Mouse (Mus musculus): Measurements from ENCODE around the gene Uvrag. TPM values are rescaled to one million over a fixed set of nuclear protein-coding genes. Genes with fewer than 3 reads are reported as not detected.

The Uvrag gene
- total and polyA plus RNA-seq, 2 experiments: 12.2 to 18.3 TPM

DNA sequence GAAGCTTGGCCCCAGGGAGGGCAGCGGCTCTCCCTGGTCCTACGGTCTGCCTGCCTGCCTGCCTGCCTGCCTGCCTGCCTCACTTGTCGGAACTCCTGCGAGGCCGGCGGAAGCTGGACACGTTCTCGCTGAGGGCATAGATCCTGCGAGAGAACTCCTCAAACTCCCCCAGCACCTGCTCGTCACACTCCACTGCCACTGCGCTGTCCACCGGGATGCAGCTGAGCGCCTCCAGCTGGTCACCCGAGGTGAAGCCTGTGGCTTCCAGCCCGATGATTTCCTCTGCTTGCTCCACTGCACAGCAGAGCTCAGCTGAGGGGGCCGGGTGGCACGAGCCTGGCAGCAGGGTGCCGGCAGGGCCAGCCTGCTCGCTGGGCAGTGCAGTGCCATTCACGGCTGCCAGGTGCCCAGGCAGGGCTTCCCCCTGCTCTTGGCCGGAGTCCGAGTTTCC, 253.1 kb downstream of the Uvrag start:
- Histone ChIP-seq H3K9ac (ENCODE audit: low read depth, low read length) (no peak overlapping the region), H3K27me3 (ENCODE audit: control insufficient read depth, insufficient read depth, low read length) (no peaks in the 10 kb centered on the region), H3K27ac (replicated peaks; ENCODE audit: insufficient read depth, low read depth, low read length) (no peak overlapping the region), H3K79me2 (ENCODE audit: control insufficient read depth, insufficient read depth, low read length) (no peaks in the 10 kb centered on the region), H3K4me1 (ENCODE audit: control insufficient read depth, insufficient read depth, low read length) (no peaks in the 10 kb centered on the region), H3K36me3 (ENCODE audit: control insufficient read depth, insufficient read depth, low read length) (peaks cover 13% of the 10 kb centered on the region; the same call in 1 of the 2 replicates), H3K4me3 (ENCODE audit: insufficient read depth, low read depth, low read length) (no peak overlapping the region)
- no peak for TF ChIP-seq POLR2A (IDR thresholded peaks at IDR 0.05; ENCODE audit: extremely low read depth, insufficient read depth, low read length)
- TF ChIP-seq CTCF (IDR thresholded peaks at IDR 0.05; ENCODE audit: low read depth, low read length): no peak
- WGBS: 83% methylated on average over 22 of the region's 22 CpGs
- DNase-seq (ENCODE audit: extremely low read depth, low read depth, low spot score): no peak

DNA sequence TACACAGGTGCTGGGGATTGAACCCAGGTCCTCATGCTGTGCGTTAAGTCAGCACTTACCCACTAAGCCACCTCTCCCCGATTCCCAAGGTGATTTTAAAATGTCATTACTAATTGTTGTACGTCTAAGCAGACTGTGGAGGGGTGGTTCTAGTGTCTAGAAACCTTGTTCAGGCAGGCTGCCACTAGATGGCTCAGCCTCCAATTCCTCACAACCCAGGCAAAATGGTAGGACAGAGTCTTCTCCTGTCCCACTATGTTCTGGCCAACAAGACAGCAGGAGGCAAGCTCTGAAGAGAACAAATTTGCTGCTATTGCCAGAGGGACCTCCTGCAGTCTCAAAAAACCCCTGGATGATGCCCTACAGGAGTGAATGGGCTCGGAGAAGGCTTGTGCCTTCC, 259.1 kb downstream of the Uvrag start:
- H3K4me1 ChIP-seq (ENCODE audit: control insufficient read depth, insufficient read depth, low read length): no peaks in the 10 kb centered on the region
- TF ChIP-seq POLR2A (IDR thresholded peaks at IDR 0.05; ENCODE audit: extremely low read depth, insufficient read depth, low read length) (no peak), CTCF (IDR thresholded peaks at IDR 0.05; ENCODE audit: low read depth, low read length) (peak; percentile 21; the same call in 1 of the 2 replicates)
- no peak overlapping the region for H3K27ac ChIP-seq (replicated peaks; ENCODE audit: insufficient read depth, low read depth, low read length)
- 80% methylated on average over 4 of the region's 4 CpGs for WGBS
- H3K4me3 ChIP-seq (ENCODE audit: insufficient read depth, low read depth, low read length): no peak overlapping the region
- no peaks in the 10 kb centered on the region for H3K79me2 ChIP-seq (ENCODE audit: control insufficient read depth, insufficient read depth, low read length)
- H3K36me3 ChIP-seq (ENCODE audit: control insufficient read depth, insufficient read depth, low read length): peaks cover 3% of the 10 kb centered on the region; the same call in 1 of the 2 replicates
- H3K9ac ChIP-seq (ENCODE audit: low read depth, low read length): no peak overlapping the region
- no peaks in the 10 kb centered on the region for H3K27me3 ChIP-seq (ENCODE audit: control insufficient read depth, insufficient read depth, low read length)
- DNase-seq (ENCODE audit: extremely low read depth, low read depth, low spot score): peak; percentile 34

DNA sequence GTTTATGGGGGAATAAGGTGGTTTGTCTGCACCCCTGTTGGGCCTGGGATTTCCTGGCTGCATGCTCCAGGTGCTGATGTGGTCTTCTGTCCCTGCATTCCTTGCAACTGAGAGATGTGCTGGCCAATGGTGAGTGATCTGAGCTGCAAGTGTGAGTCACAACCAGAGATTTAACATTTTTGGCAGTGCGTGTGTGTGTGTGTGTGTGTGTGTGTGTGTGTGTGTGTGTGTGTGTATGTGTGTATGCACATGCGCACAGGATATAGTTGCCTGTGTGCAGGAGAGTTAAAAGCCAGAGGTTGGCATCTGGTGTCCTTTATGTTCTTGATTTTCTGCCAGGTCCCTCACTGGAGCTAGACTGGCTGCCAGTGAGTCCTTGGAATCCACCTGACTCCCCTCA, 261.8 kb downstream of the Uvrag start:
- H3K4me3 ChIP-seq (ENCODE audit: insufficient read depth, low read depth, low read length): no peak overlapping the region
- WGBS: 88% methylated on average over 2 of the region's 2 CpGs
- H3K4me1 ChIP-seq (ENCODE audit: control insufficient read depth, insufficient read depth, low read length): no peaks in the 10 kb centered on the region
- TF ChIP-seq POLR2A (IDR thresholded peaks at IDR 0.05; ENCODE audit: extremely low read depth, insufficient read depth, low read length) (no peak), CTCF (IDR thresholded peaks at IDR 0.05; ENCODE audit: low read depth, low read length) (no peak)
- H3K27ac ChIP-seq (replicated peaks; ENCODE audit: insufficient read depth, low read depth, low read length): no peak overlapping the region
- no peaks in the 10 kb centered on the region for H3K27me3 ChIP-seq (ENCODE audit: control insufficient read depth, insufficient read depth, low read length)
- no peaks in the 10 kb centered on the region for H3K79me2 ChIP-seq (ENCODE audit: control insufficient read depth, insufficient read depth, low read length)
- no peak overlapping the region for H3K9ac ChIP-seq (ENCODE audit: low read depth, low read length)
- H3K36me3 ChIP-seq (ENCODE audit: control insufficient read depth, insufficient read depth, low read length): no peaks in the 10 kb centered on the region
- DNase-seq (ENCODE audit: extremely low read depth, low read depth, low spot score): no peak

DNA sequence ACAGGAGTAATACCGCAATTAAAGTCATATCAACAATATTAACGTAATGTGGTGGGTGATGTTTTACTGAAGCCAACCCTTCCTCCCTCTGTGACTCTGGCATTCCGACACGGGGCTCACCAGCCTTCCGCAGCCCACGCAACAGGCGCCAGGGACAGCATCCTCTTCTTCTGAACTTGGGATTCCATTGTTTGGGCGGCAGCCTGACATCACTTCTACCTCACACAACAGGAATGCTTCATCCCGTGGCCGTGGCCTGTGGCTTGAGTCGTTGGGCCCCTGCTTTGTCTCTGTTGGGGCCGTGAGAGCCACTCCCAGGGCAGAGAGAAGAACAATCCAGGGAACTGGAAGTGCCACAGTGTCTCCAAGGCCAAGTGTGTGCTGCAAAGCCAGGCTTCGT, 264.8 kb downstream of the Uvrag start:
- H3K27me3 ChIP-seq (ENCODE audit: control insufficient read depth, insufficient read depth, low read length): no peaks in the 10 kb centered on the region
- no peak overlapping the region for H3K27ac ChIP-seq (replicated peaks; ENCODE audit: insufficient read depth, low read depth, low read length)
- H3K79me2 ChIP-seq (ENCODE audit: control insufficient read depth, insufficient read depth, low read length): no peaks in the 10 kb centered on the region
- DNase-seq (ENCODE audit: extremely low read depth, low read depth, low spot score): no peak
- TF ChIP-seq CTCF (IDR thresholded peaks at IDR 0.05; ENCODE audit: low read depth, low read length): no peak
- no peak for TF ChIP-seq POLR2A (IDR thresholded peaks at IDR 0.05; ENCODE audit: extremely low read depth, insufficient read depth, low read length)
- WGBS: 84% methylated on average over 13 of the region's 13 CpGs
- no peaks in the 10 kb centered on the region for H3K36me3 ChIP-seq (ENCODE audit: control insufficient read depth, insufficient read depth, low read length)
- H3K4me1 ChIP-seq (ENCODE audit: control insufficient read depth, insufficient read depth, low read length): no peaks in the 10 kb centered on the region
- H3K9ac ChIP-seq (ENCODE audit: low read depth, low read length): no peak overlapping the region
- no peak overlapping the region for H3K4me3 ChIP-seq (ENCODE audit: insufficient read depth, low read depth, low read length)

DNA sequence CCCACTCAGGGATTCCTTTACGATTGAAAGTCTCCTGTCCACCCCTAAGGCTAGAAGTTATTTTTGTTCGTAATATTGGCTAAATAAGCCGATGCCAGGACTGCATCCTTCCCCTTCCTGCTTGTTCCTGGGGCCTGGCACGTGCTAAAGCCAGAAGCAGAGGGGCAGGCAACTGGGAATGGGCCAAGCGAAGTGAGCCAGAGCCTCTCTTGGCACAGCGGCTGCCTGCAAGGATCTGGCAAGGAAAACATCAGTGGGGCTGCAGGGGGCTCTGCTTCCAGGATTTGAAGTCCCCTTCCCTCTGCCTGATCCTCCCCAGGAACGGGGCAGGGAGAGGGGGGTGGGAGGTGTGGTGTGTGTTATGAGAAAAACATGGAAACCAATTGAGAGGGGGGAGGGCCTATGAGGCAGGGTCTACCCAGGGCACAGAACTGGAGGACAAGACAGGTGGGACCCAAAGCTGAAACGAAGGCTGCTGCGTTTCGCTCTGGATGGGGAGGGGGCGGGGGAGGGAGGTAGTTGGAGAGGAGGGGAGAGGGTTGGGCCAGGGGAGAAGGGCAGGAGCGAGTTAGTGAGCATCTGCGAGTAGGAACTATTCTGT, 265.5 kb downstream of the Uvrag start:
- no peaks in the 10 kb centered on the region for H3K4me1 ChIP-seq (ENCODE audit: control insufficient read depth, insufficient read depth, low read length)
- H3K27me3 ChIP-seq (ENCODE audit: control insufficient read depth, insufficient read depth, low read length): no peaks in the 10 kb centered on the region
- 73% methylated on average over 13 of the region's 13 CpGs for WGBS
- H3K9ac ChIP-seq (ENCODE audit: low read depth, low read length): no peak overlapping the region
- no peaks in the 10 kb centered on the region for H3K36me3 ChIP-seq (ENCODE audit: control insufficient read depth, insufficient read depth, low read length)
- H3K27ac ChIP-seq (replicated peaks; ENCODE audit: insufficient read depth, low read depth, low read length): no peak overlapping the region
- H3K4me3 ChIP-seq (ENCODE audit: insufficient read depth, low read depth, low read length): no peak overlapping the region
- no peaks in the 10 kb centered on the region for H3K79me2 ChIP-seq (ENCODE audit: control insufficient read depth, insufficient read depth, low read length)
- DNase-seq (ENCODE audit: extremely low read depth, low read depth, low spot score): no peak
- no peak for TF ChIP-seq POLR2A (IDR thresholded peaks at IDR 0.05; ENCODE audit: extremely low read depth, insufficient read depth, low read length)
- no peak for TF ChIP-seq CTCF (IDR thresholded peaks at IDR 0.05; ENCODE audit: low read depth, low read length)

DNA sequence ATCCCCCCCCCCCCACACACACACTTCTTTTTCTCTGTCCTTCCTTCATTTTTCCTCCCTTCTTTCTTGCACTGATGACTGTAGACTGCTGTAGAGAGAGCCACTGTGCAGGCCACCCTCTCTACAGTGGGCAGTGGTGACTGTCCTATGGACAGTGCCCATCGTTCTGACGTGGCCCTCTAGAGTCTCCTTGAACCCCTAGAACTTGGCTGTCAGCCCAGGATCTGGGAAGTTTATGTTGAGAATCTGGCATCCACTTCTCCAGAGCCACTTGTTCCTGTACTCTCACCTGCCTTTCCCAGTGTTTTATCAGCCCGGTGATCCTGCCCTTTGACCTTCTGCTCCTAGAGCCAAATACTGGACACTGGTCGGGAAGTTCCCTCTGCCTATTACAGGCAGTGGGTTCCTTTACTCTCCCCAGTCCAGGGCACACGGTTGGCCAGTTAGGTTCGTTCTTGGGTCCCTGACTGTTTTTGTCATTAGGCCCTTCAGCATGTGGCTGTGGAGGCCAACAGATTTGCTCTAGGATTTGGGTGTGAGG, 266.5 kb downstream of the Uvrag start:
- Histone ChIP-seq H3K4me3 (ENCODE audit: insufficient read depth, low read depth, low read length) (no peak overlapping the region), H3K27me3 (ENCODE audit: control insufficient read depth, insufficient read depth, low read length) (no peaks in the 10 kb centered on the region), H3K9ac (ENCODE audit: low read depth, low read length) (no peak overlapping the region), H3K79me2 (ENCODE audit: control insufficient read depth, insufficient read depth, low read length) (no peaks in the 10 kb centered on the region), H3K27ac (replicated peaks; ENCODE audit: insufficient read depth, low read depth, low read length) (no peak overlapping the region), H3K4me1 (ENCODE audit: control insufficient read depth, insufficient read depth, low read length) (no peaks in the 10 kb centered on the region), H3K36me3 (ENCODE audit: control insufficient read depth, insufficient read depth, low read length) (no peaks in the 10 kb centered on the region)
- DNase-seq (ENCODE audit: extremely low read depth, low read depth, low spot score): peak; percentile 70
- whole genome bisulfite sequencing: 23% methylated on average over 6 of the region's 6 CpGs
- no peak for TF ChIP-seq POLR2A (IDR thresholded peaks at IDR 0.05; ENCODE audit: extremely low read depth, insufficient read depth, low read length)
- no peak for TF ChIP-seq CTCF (IDR thresholded peaks at IDR 0.05; ENCODE audit: low read depth, low read length)
